Mouse (Mus musculus): ENCODE results near the gene Znrf2. TPM values are rescaled to one million over a fixed set of nuclear protein-coding genes. Genes with fewer than 3 reads are reported as not detected.
A peak's percentile ranks its signal among the peaks of the same experiment; 100 is the strongest.

The Znrf2 gene
- total RNA-seq, 2 experiments from 2014 or later = 14.3 to 15.9 TPM

- no peak for DNase-seq (ENCODE audit: low spot score in 2 of 2)
- intact Hi-C loops (cut with DNase I) = no loop called here
These were observed 69.5 kb downstream of the Znrf2 start for GRCm38 (mm10) chr6:54886195-54886594.

- DNase-seq (ENCODE audit: low spot score in 2 of 2) = no peak
- intact Hi-C loops (cut with DNase I) = no loop called here
These were observed 73.5 kb downstream of the Znrf2 start for GRCm38 (mm10) chr6:54890221-54890620.

GRCm38 (mm10) chr6:54891384-54891783, 74.7 kb downstream of the Znrf2 start:
- intact Hi-C loops (cut with DNase I) = no loop called here
- DNase-seq (ENCODE audit: low spot score in 2 of 2) = no peak

- DNase-seq (ENCODE audit: low spot score in 2 of 2) = no peak
- intact Hi-C loops (cut with DNase I) = no loop called here
These were observed 83.5 kb downstream of the Znrf2 start for GRCm38 (mm10) chr6:54900256-54900655.

- no peak for DNase-seq (ENCODE audit: low spot score in 2 of 2)
- intact Hi-C loops (cut with DNase I) = no loop called here
These were observed 85.8 kb downstream of the Znrf2 start for GRCm38 (mm10) chr6:54902547-54902946.

GRCm38 (mm10) chr6:54906053-54907040, 89.6 kb downstream of the Znrf2 start:
- DNase-seq (ENCODE audit: low spot score in 2 of 2) = no peak
- intact Hi-C loops (cut with DNase I) = no loop called here

DNA sequence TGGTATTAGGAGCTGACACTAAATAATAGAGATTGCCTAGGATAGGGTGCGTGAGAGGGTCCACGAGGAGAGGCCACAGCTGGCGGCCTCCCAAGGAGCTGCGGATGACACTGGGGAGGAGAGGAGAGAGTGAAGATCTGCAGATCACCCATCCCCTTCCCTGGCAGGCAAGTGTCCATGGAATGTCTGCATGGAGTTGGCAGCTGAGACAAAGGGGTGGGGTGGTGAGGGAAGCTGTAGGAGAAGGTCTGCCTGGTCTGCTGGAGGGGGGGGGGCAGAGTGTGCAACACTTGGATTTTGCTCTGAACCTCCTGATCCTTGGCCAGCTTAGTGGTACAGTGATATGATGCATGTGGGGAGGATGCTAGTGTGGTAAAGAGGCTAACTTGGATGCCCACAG, 98.3 kb downstream of the Znrf2 start:
- no peak for DNase-seq (ENCODE audit: low spot score in 2 of 2)
- intact Hi-C loops (cut with DNase I) = loop anchor here (5.0 kb wide), 1 partner anchor 252 kb away; no protein-coding TSS in a partner anchor

DNA sequence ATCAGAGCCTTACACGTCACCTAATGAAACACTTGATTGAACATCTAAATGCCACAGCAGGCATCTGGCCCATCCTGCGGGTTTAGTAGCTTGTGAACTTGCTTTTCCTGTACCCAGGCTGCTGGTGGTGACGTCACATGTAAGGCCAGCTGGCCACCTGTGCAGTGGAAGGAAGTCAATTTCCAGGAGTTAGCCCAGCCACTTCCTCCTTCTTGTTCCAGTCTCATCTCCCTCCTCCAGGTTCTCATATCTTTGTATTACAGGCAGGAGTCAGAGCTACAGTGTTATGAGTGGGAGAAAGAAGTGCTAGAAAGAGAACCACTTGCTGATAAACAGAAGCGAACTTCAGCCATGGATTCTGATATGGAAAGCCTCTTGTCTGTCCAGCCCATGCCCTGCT, 99.4 kb downstream of the Znrf2 start:
- intact Hi-C loops (cut with DNase I) = loop anchor here (5.0 kb wide), 1 partner anchor 251 kb away; no protein-coding TSS in a partner anchor
- DNase-seq (ENCODE audit: low spot score in 2 of 2) = no peak

DNA sequence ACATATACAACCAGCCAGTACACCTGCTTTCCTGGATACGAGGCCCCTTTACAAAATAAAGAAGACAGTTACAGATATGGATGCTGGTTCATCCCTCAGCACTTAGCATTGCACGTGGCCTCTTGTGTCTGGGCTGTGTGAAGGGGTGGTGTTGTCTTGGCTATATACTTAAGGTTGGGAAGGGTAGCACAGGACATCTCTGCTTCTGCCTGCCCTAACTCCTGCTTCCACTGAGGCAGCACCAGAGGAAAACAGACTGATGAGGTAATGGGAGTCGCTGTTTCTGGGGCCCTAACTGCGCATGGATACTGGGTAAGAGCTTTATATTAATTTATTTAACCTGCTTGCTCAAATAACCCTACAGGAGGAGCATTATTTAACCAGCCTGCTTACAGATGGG, 100.2 kb downstream of the Znrf2 start:
- intact Hi-C loops (cut with DNase I) = loop anchor here (5.0 kb wide), 1 partner anchor 250 kb away; no protein-coding TSS in a partner anchor
- DNase-seq (ENCODE audit: low spot score in 2 of 2) = no peak

DNA sequence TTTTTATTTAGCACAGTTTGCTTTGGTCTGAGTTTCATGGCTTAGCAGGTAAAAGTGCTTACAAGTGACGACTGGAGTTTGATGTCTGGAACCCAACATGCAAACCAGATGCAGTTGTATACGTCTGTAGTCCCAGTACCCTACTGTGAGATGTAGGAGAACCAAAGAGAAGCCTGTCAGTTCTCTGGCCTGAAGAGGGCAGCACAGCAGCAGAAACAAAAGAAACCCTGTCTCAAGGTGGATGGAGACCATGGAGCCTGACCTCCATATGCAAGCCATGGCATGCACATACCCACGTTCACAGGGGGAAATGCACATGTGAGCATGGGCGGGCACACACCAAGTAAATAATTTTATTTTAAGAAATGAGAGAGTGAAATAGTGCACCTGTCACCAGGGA, 100.8 kb downstream of the Znrf2 start:
- peak in 1 of 2 experiments; percentile 17 for DNase-seq (ENCODE audit: low spot score in 2 of 2)
- intact Hi-C loops (cut with DNase I) = loop anchor here (5.0 kb wide), 1 partner anchor 250 kb away; no protein-coding TSS in a partner anchor

DNA sequence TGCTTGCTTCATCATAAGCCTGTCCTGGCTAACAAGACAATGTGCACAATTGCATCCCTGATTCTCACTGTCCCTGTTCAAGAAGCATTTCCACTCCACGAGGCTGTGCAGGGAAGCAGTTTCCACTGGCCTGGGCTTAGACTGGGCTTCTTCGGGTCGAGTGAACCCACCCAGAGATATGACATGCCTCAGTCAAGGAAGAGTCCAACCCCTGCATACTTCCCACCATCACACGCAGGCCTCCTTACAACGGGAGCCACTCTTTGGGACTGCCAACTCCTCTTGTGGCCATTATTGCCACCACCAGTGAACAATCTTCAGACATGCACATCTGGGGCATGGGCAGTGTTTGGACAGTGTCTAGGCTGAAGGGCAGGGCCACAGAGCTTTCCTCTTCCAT, 101.8 kb downstream of the Znrf2 start:
- no peak for DNase-seq (ENCODE audit: low spot score in 2 of 2)
- intact Hi-C loops (cut with DNase I) = loop anchor here (5.0 kb wide), 1 partner anchor 249 kb away; no protein-coding TSS in a partner anchor

DNA sequence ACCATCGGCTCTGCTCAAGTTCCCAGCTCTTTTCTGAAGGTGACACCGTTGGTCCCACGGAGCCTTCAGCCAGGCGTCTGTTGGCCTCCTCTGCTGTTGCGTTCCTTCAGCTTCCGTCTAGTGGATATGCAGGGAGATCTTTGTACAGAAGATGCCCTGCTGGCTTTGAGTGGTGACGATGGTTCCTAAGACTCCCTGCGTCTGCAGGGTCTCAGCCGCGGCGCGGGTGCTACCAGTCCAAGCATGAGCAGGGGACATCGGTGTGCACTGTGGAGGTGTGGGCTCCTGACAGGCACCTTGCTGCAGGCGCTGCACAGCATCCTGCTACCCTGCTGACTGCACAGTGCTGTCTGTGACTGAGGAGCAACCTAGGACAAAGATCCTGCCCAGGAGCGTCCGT, 107.8 kb downstream of the Znrf2 start:
- intact Hi-C loops (cut with DNase I) = loop anchor here (5.0 kb wide), 1 partner anchor 93 kb away; no protein-coding TSS in a partner anchor
- no peak for DNase-seq (ENCODE audit: low spot score in 2 of 2)

- intact Hi-C loops (cut with DNase I) = no loop called here
- no peak for DNase-seq (ENCODE audit: low spot score in 2 of 2)
These were observed 109.2 kb downstream of the Znrf2 start for GRCm38 (mm10) chr6:54925736-54926440.

DNA sequence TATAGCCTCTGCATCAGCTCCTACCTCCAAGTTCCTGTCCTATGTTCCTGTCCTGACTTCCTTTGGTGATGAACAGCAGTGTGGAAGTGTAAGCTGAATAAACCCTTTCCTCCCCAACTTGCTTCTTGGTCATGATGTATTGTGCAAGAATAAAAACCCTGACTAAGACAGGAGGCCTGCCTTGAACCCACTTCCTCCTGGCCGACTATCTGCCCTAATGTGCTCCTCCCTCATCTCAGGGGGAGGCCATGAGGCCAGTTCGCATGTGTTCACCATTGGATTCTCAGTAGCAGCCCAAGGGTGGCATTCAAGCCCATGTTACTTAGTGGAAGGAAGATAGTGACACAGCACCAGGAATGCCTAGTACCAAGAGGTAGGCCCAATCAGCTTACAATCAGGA, 110.2 kb downstream of the Znrf2 start:
- intact Hi-C loops (cut with DNase I) = no loop called here
- no peak for DNase-seq (ENCODE audit: low spot score in 2 of 2)

- intact Hi-C loops (cut with DNase I) = no loop called here
- DNase-seq (ENCODE audit: low spot score in 2 of 2) = no peak
These were observed 111.2 kb downstream of the Znrf2 start for GRCm38 (mm10) chr6:54927946-54928345.

DNA sequence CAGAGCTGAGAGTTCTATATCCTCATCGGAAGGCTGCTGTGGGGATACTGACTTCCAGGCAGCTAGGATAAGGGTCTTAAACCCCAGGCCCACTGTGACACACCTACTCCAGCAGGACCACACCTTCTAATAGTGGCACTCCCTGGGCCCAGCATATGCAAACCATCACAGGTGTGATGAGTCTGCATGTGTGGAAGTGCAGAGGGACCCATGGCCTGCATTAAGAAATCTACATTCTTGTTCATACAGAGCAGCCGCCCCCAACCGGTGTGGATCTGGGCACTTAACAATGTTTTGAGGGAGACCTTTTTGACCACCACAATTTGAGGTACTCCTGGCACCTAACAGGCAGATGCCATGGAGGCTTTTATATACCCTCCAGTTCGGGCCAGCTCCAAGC, 114.9 kb downstream of the Znrf2 start:
- DNase-seq (ENCODE audit: low spot score in 2 of 2) = no peak
- intact Hi-C loops (cut with DNase I) = no loop called here

GRCm38 (mm10) chr6:54932526-54932925, 115.8 kb downstream of the Znrf2 start:
- DNase-seq (ENCODE audit: low spot score in 2 of 2) = no peak
- intact Hi-C loops (cut with DNase I) = no loop called here

- no peak for DNase-seq (ENCODE audit: low spot score in 2 of 2)
- intact Hi-C loops (cut with DNase I) = no loop called here
These were observed 116.5 kb downstream of the Znrf2 start for GRCm38 (mm10) chr6:54933216-54933615.

DNA sequence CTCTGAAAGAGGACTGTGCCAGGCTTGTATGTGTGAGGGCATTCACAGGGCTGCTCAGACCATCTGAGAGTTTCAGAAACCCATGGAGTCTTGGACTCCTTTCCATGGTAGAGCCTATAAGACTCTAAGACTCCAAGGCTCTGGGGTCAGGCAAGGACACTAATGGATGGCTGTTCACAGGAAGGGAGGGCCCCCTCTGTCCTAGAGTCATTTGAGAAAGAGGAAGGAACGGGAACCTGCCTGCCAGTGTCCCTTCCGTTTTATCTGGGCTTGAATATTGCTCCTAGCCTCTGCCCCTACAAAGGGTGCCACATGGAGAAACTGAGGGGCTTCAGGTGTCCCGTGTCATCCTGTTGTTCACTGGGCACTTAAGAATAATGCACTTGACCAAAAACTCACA, 117.2 kb downstream of the Znrf2 start:
- intact Hi-C loops (cut with DNase I) = no loop called here
- DNase-seq (ENCODE audit: low spot score in 2 of 2) = no peak

DNA sequence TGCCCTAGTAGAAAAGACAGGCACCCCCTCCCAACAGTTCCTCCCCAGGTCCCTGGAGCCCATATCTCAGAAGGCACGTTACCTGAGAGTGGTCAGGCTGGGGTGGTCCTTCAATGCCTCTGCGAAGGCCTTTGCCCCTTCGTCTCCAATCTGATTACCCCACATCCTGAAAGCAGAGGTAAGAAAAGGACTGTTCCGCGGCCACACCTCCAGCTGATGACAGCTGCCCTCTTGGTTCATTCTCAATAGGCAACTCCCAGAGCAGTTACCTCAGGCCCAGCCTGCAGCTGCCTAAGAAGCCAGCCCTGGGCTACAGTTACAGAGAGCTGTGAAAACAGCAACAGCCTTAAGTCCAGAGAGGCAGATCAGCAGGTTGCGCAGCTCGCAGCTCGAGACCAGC, 117.6 kb downstream of the Znrf2 start:
- intact Hi-C loops (cut with DNase I) = no loop called here
- DNase-seq (ENCODE audit: low spot score in 2 of 2) = no peak
